Mouse (Mus musculus) embryonic fibroblast, embryonic 13.5 days (primary cell): ENCODE measurements around the gene Anxa4.

Source experiments
- CTCF ChIP-seq: IDR thresholded peaks from 2 replicates; pipeline ENCODE4 v1.5.1; 2011; ENCODE audit warnings: mild to moderate bottlenecking, control low read depth, low read length, moderate library complexity, borderline replicate concordance; ENCODE audit not compliant: insufficient read depth
- POLR2A ChIP-seq: IDR thresholded peaks from 2 replicates; pipeline ENCODE4 v1.6.1; 2011; ENCODE audit warnings: low read depth, mild to moderate bottlenecking, control low read depth, low read length, moderate library complexity

- TF ChIP-seq CTCF (no peak), POLR2A (no peak)
Observed at GRCm38 (mm10) chr6:86782342-86782741, 11.0 kb downstream of the Anxa4 start.
